Mouse (Mus musculus): ENCODE results near the gene Cadm1. TPM values are rescaled to one million over a fixed set of nuclear protein-coding genes. Genes with fewer than 3 reads are reported as not detected.

The Cadm1 gene
- polyA plus RNA-seq, 1 experiment from 2014 or later: 40.1 TPM

- WGBS: 75% methylated on average over 2 of the region's 2 CpGs
Measured at GRCm38 (mm10) chr9:47757798-47758197, 227.8 kb downstream of the Cadm1 start.

DNA sequence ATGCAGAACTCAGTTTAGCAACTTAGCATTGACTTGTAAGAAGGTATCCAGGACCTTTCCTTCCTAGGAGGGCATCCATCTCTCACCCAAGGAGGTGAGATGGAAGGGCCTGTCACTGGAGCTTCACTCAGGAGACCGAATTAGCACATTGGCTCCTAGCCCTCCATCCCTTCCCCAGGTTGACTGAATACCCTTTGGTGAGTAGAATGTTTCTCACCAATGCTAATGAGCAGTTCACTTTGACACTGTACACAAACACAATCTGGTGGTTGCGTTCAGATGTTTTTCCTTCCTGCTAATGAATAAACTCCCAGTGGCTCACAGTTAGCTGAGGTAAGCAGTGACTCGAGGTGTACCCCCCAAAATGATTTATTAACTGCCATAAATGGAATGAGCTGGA is 228.3 kb downstream of the Cadm1 start:
- H3K9me3 ChIP-seq: no peaks in the 10 kb centered on the region

More at GRCm38 (mm10) chr9:47757798-47758197, 227.8 kb downstream of the Cadm1 start:
- H3K4me1 ChIP-seq: no peaks in the 10 kb centered on the region
- no peaks in the 10 kb centered on the region for H3K9me3 ChIP-seq
- no peak overlapping the region for H3K4me3 ChIP-seq (replicated peaks)
- no peaks in the 10 kb centered on the region for H3K27me3 ChIP-seq (replicated peaks)
- H3K9ac ChIP-seq: no peak overlapping the region
- H3K27ac ChIP-seq: no peak overlapping the region
- no peak overlapping the region for H3K4me2 ChIP-seq
- H3K36me3 ChIP-seq: no peaks in the 10 kb centered on the region
- ATAC-seq (ENCODE audit: insufficient read depth, low FRiP score, low read depth): no peak

DNA sequence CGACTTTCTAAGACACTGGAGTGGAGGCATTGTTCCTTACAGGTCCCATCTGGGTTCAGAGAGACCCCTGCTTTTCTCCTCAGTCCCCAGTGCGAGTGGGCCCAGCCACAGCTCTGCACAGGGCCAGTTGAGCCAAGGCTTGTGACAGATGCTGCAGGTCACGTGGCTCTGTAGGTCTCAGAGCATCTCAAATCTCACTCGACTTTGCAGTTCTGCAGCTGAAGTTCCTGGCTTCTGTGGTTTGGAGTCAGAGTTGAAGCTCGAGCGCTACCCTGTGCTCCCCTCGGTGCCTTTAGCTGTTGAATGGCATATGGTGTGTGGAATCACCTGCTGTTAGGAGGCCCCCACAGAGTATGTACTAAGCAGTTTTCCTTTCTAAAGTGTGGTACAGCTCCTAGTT is 229.8 kb downstream of the Cadm1 start:
- no peak for ATAC-seq (ENCODE audit: insufficient read depth, low FRiP score, low read depth)
- Histone ChIP-seq H3K27me3 (replicated peaks) (no peaks in the 10 kb centered on the region), H3K4me2 (no peak overlapping the region), H3K4me1 (no peaks in the 10 kb centered on the region), H3K4me3 (replicated peaks) (no peak overlapping the region), H3K36me3 (no peaks in the 10 kb centered on the region), H3K27ac (no peak overlapping the region), H3K9ac (no peak overlapping the region), H3K9me3 (no peaks in the 10 kb centered on the region)
- WGBS: 66% methylated on average over 7 of the region's 7 CpGs

More for the DNA sequence above, 228.3 kb downstream of the Cadm1 start:
- Histone ChIP-seq H3K4me2 (no peak overlapping the region), H3K4me1 (no peaks in the 10 kb centered on the region), H3K9ac (no peak overlapping the region), H3K27ac (no peak overlapping the region), H3K27me3 (replicated peaks) (no peaks in the 10 kb centered on the region), H3K4me3 (replicated peaks) (no peak overlapping the region), H3K36me3 (no peaks in the 10 kb centered on the region)
- no peak for ATAC-seq (ENCODE audit: insufficient read depth, low FRiP score, low read depth)
- 52% methylated on average over 3 of the region's 3 CpGs for WGBS

- peaks cover 3% of the 10 kb centered on the region; the same call in 1 of the 2 replicates for H3K4me1 ChIP-seq
- 75% methylated on average over 5 of the region's 5 CpGs for WGBS
- H3K9me3 ChIP-seq: no peaks in the 10 kb centered on the region
- H3K4me3 ChIP-seq (replicated peaks): no peak overlapping the region
- no peaks in the 10 kb centered on the region for H3K27me3 ChIP-seq (replicated peaks)
- H3K9ac ChIP-seq: no peak overlapping the region
- H3K36me3 ChIP-seq: no peaks in the 10 kb centered on the region
- H3K27ac ChIP-seq: no peak overlapping the region
- no peak for ATAC-seq (ENCODE audit: insufficient read depth, low FRiP score, low read depth)
- H3K4me2 ChIP-seq: no peak overlapping the region
Measured at GRCm38 (mm10) chr9:47761601-47762000, 231.6 kb downstream of the Cadm1 start.

DNA sequence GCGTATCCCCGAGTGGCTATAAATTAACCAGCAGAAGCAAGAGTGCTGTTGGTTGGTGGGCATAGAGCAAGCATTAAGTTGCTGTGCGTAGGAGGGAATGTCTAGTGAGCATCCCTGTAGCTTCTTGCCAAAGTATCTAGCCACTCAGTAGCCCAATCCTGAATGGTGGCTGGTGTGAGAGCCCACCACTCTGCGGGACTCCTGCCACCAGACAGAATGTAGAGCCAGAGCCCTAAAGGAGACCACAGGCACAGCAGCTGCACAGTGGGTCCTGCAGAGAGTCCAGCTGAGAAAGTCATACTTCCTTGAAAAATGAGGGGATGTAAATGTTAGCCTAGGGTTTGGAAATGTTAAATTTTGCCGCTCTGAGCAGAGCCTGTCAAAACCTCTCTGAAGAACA is 232.9 kb downstream of the Cadm1 start:
- 72% methylated on average over 5 of the region's 5 CpGs for WGBS
- no peak overlapping the region for H3K9ac ChIP-seq
- H3K27me3 ChIP-seq (replicated peaks): no peaks in the 10 kb centered on the region
- no peaks in the 10 kb centered on the region for H3K9me3 ChIP-seq
- H3K4me1 ChIP-seq: peaks cover 3% of the 10 kb centered on the region; the same call in 1 of the 2 replicates
- no peak overlapping the region for H3K27ac ChIP-seq
- H3K36me3 ChIP-seq: no peaks in the 10 kb centered on the region
- H3K4me2 ChIP-seq: no peak overlapping the region
- ATAC-seq (ENCODE audit: insufficient read depth, low FRiP score, low read depth): no peak
- H3K4me3 ChIP-seq (replicated peaks): no peak overlapping the region

GRCm38 (mm10) chr9:47764920-47765319 is 234.9 kb downstream of the Cadm1 start:
- peaks cover 3% of the 10 kb centered on the region; the same call in 1 of the 2 replicates for H3K4me1 ChIP-seq
- H3K4me2 ChIP-seq: no peak overlapping the region
- 21% methylated on average over 5 of the region's 5 CpGs for WGBS
- no peaks in the 10 kb centered on the region for H3K36me3 ChIP-seq
- ATAC-seq (ENCODE audit: insufficient read depth, low FRiP score, low read depth): no peak
- no peak overlapping the region for H3K9ac ChIP-seq
- no peak overlapping the region for H3K4me3 ChIP-seq (replicated peaks)
- H3K27me3 ChIP-seq (replicated peaks): no peaks in the 10 kb centered on the region
- no peaks in the 10 kb centered on the region for H3K9me3 ChIP-seq
- no peak overlapping the region for H3K27ac ChIP-seq

DNA sequence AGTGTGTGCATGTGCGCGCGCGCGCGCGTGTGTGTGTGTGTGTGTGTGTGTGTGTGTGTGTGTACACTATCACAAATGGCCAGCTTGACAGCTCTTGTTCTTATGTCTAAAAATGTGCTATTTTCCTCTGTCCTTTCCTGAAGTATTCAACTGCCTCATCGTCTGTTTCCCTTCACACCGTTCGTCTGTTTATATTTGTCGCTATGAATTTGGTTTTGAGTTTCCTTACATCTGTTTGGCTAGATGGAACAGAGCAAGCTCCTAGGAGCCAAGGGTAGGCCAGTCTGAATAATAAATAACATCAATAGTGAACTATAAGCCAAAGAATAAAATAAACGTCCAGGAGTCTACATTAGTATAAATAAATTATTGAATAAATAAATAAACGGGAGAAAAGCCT is 235.3 kb downstream of the Cadm1 start:
- Histone ChIP-seq H3K4me2 (no peak overlapping the region), H3K27me3 (replicated peaks) (no peaks in the 10 kb centered on the region), H3K4me1 (peaks cover 3% of the 10 kb centered on the region; the same call in 1 of the 2 replicates), H3K36me3 (no peaks in the 10 kb centered on the region), H3K9ac (no peak overlapping the region), H3K4me3 (replicated peaks) (no peak overlapping the region), H3K27ac (no peak overlapping the region), H3K9me3 (no peaks in the 10 kb centered on the region)
- 58% methylated on average over 13 of the region's 13 CpGs for WGBS
- ATAC-seq (ENCODE audit: insufficient read depth, low FRiP score, low read depth): no peak

DNA sequence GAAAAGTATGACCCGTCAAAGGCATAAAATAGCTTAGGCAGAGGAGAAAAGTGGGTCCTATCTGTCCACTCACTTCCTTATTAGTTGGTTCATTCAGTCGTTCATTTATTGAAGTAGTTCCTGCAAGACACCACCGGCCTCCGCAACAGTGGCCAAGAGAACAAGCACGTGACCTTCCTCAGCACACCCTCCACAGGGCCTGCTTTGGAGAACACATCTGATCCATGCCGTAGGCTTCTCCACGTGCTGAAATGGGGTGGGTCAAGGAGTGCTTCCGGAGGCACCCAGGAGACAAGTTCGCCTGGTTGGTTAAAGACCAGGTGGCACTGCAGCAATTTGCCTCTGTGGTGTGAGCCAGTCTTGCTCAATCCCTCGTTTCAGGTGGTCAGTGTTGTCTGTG is 236.4 kb downstream of the Cadm1 start:
- 47% methylated on average over 10 of the region's 10 CpGs for WGBS
- no peak overlapping the region for H3K9ac ChIP-seq
- H3K4me3 ChIP-seq (replicated peaks): no peak overlapping the region
- no peak overlapping the region for H3K27ac ChIP-seq
- H3K9me3 ChIP-seq: no peaks in the 10 kb centered on the region
- H3K4me2 ChIP-seq: no peak overlapping the region
- H3K36me3 ChIP-seq: no peaks in the 10 kb centered on the region
- H3K4me1 ChIP-seq: peaks cover 3% of the 10 kb centered on the region; the same call in 1 of the 2 replicates
- ATAC-seq (ENCODE audit: insufficient read depth, low FRiP score, low read depth): no peak
- H3K27me3 ChIP-seq (replicated peaks): no peaks in the 10 kb centered on the region

DNA sequence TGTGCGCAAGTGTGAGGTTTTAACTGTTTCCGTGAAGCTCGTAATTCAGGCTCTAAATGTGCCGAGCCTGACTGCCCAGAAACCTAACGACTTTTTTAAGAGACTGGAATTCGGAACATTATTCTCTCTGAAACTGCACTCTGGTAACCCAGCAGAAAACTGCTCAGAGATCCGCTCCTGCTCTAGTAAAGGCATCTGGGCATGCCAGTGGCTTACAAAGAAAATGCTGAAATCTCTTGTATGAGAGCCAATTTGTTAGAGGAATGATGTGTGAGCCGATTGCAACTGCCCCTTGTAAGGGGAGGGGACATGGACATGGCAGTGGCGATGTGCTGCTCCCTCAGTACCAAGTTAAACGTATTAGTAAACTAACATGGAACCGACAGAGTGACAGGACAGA is 240.9 kb downstream of the Cadm1 start:
- Histone ChIP-seq H3K27ac (no peak overlapping the region), H3K9me3 (no peaks in the 10 kb centered on the region), H3K36me3 (no peaks in the 10 kb centered on the region), H3K4me3 (replicated peaks) (no peak overlapping the region), H3K4me1 (peaks cover 6% of the 10 kb centered on the region; the same call in 1 of the 2 replicates), H3K4me2 (no peak overlapping the region), H3K27me3 (replicated peaks) (no peaks in the 10 kb centered on the region), H3K9ac (no peak overlapping the region)
- WGBS: 37% methylated on average over 11 of the region's 11 CpGs
- ATAC-seq (ENCODE audit: insufficient read depth, low FRiP score, low read depth): no peak

- ATAC-seq (ENCODE audit: insufficient read depth, low FRiP score, low read depth): no peak
- Histone ChIP-seq H3K4me1 (0 out of 2 replicates have a peak, but pooled peaks cover 4% of the 10 kb centered on the region), H3K4me2 (no peak overlapping the region), H3K27me3 (replicated peaks) (no peaks in the 10 kb centered on the region), H3K36me3 (no peaks in the 10 kb centered on the region), H3K4me3 (replicated peaks) (no peak overlapping the region), H3K9me3 (no peaks in the 10 kb centered on the region), H3K27ac (no peak overlapping the region), H3K9ac (no peak overlapping the region)
- WGBS: 41% methylated on average over 5 of the region's 5 CpGs
Measured at GRCm38 (mm10) chr9:47771953-47772352, 242.0 kb downstream of the Cadm1 start.

GRCm38 (mm10) chr9:47772750-47773149 is 242.8 kb downstream of the Cadm1 start:
- WGBS: 80% methylated on average over 6 of the region's 6 CpGs
- Histone ChIP-seq H3K27me3 (replicated peaks) (no peaks in the 10 kb centered on the region), H3K36me3 (no peaks in the 10 kb centered on the region), H3K9ac (no peak overlapping the region), H3K4me1 (0 out of 2 replicates have a peak, but pooled peaks cover 4% of the 10 kb centered on the region), H3K4me2 (no peak overlapping the region), H3K27ac (no peak overlapping the region), H3K9me3 (no peaks in the 10 kb centered on the region), H3K4me3 (replicated peaks) (no peak overlapping the region)
- no peak for ATAC-seq (ENCODE audit: insufficient read depth, low FRiP score, low read depth)

- Histone ChIP-seq H3K27me3 (replicated peaks) (no peaks in the 10 kb centered on the region), H3K36me3 (no peaks in the 10 kb centered on the region), H3K9ac (no peak overlapping the region), H3K27ac (no peak overlapping the region), H3K4me1 (no peaks in the 10 kb centered on the region), H3K4me2 (no peak overlapping the region), H3K4me3 (replicated peaks) (no peak overlapping the region), H3K9me3 (no peaks in the 10 kb centered on the region)
- 77% methylated on average over 9 of the region's 9 CpGs for WGBS
- no peak for ATAC-seq (ENCODE audit: insufficient read depth, low FRiP score, low read depth)
Measured at GRCm38 (mm10) chr9:47776941-47777919, 247.3 kb downstream of the Cadm1 start.

All from stomach, embryonic 15.5 days (tissue).